Mouse (Mus musculus): Measurements from ENCODE around the gene Cyp17a1. TPM values are rescaled to one million over a fixed set of nuclear protein-coding genes. Genes with fewer than 3 reads are reported as not detected.

Cyp17a1 gene
- polyA plus RNA-seq, 2 experiments from 2014 or later = not detected

GRCm38 (mm10) chr19:46641420-46642085, 31.4 kb downstream of the Cyp17a1 start:
- ATAC-seq = no peak

- ATAC-seq = no peak
These were observed 32.2 kb downstream of the Cyp17a1 start for GRCm38 (mm10) chr19:46640780-46641179.

GRCm38 (mm10) chr19:46639496-46639895, 33.5 kb downstream of the Cyp17a1 start:
- ATAC-seq = no peak

DNA sequence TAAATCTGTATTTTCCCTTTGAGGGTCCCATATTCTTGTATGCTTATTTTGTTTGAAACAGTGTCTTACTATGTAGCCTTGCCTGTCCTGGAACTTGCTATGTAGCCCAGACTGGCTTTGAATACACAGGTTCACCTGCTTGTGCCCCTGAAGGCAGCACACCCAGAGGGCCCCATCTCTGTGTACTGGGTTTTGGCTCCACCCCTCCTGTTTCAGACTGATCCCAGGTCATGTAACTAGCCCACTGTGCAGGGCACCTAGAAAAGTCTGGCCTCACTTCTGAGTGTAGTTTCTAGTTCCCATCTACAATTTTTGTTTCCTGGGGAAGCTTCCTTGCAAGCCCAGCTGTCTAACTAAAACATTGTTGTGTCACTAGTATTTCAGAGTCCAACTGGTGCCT, 33.9 kb downstream of the Cyp17a1 start:
- ATAC-seq = no peak

DNA sequence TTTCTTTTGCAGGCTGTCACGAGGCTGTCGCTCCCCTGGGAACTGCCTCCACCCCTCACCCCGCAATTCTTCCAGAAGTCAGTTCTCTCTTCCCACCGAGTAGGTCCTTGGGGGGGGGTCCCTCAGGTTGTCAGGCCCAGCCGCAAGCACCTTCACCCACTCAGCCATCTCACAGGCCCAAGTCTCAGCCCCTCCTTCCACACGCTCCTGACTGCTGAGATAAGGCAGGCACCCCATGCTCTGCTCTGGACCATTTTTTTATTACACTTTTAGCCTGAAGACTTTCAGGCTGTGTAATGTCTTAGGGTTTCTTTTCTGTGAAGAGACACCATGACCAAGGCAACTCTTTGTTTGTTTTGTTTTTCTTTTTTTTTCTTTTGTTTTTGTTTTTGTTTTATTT, 35.4 kb downstream of the Cyp17a1 start:
- no peak for ATAC-seq

GRCm38 (mm10) chr19:46635766-46636165, 37.2 kb downstream of the Cyp17a1 start:
- ATAC-seq = no peak

- ATAC-seq = no peak
These were observed 41.3 kb downstream of the Cyp17a1 start for GRCm38 (mm10) chr19:46631637-46632036.

DNA sequence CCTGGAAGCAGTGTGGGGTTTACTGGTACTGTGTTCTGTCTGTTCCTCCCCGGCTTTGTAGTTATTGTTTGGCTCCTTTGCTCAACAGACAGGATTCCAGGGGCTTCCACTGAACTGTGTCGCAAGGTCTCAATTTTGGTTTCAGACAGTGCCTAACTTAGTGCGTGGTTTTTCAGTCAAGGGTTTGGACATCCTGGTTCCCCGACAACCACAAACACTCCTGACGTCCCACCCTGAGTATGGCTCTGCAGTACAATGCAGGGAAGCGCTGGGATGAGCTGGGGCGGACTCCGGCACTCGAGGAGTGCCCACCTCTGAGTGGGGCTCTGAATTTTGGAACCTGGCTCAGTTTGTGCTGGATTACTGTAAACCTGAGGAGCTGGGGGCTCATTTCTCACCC, 43.2 kb downstream of the Cyp17a1 start:
- ATAC-seq = no peak

DNA sequence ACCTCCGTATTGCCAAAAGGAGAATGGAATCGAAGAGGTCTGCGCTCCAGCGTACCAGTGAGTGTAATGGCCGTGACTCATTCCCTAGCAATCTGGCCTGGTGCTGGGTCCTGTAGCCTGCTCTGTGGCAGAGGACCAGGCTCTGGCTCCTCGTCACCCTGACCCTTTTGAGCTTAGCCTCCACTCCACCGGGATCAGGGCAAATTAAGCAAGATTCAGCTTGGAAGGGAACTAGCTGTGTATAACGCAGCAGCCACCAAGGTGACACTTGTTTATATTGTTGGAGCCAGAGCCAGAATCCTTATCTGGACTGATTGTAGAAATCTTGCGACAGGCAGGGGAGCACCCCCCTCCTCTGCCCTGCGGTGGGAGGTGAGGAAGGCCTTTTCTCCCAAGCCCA, 44.6 kb downstream of the Cyp17a1 start:
- ATAC-seq = no peak

DNA sequence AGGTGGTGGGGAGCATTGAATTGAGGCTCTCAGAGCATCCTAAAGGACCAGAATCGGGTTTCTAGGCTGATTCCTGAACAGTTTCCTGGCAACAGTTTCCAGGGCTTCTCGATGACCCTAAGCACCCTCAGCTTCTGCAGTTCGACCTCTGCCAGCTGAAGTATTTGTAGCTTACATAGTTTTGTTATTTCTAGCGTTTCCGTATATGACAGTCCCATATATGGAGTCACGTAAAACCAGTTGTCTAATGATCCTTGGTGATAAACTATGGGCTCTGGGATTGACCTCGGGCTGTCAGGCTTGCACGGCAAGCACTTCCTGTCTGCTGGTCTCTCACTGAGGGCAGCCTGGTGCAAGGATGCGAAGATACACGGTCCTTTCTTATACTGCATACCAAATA, 47.5 kb downstream of the Cyp17a1 start:
- ATAC-seq = no peak

DNA sequence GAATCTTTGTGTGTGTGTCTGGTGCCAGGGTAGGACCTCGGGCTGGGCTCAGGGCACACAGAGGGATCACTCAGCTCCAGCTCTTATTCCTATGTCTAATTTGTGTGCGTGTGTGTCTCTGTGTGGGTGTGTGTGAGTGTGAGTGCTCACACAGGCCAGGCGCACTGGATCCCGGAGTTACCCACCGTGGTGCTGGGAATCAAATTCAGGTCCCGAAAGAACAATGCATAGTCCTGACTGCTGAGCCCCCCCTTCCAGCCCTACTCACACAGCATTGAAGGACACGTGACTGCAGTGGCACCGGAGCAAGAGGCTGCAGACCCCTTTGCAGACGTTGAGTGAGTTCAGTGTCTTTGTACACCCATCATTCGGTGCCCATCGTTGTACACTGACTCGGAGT, 48.0 kb downstream of the Cyp17a1 start:
- ATAC-seq = no peak

- no peak for ATAC-seq
These were observed 48.9 kb downstream of the Cyp17a1 start for GRCm38 (mm10) chr19:46623790-46624772.

- ATAC-seq = no peak
These were observed 49.7 kb downstream of the Cyp17a1 start for GRCm38 (mm10) chr19:46623194-46623667.

DNA sequence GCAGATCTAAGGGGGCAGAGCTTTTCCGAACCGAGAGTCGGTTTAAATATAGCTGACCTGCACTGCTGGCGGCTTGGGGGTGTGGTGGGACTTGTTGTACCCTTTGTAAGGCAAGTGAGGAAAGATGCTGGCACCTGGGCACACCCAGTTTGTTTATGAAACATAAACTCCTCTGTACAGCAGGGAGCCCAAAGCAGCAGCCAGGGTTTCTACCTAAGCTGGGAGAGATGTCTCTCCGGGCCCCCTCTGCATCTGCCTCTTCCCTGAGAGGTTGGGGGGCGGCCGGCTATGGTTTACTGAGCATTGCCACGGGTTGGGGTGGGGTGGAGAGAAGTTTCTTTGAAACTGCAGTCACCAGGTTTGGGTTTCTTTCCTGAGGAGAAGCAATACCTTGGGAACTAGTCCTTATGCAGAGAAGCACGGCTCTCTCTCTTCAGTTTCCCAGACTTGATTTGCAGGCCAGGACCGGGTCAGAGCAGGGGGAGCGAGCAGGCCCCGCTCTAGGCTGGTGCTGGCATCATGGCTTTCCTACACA, 50.2 kb downstream of the Cyp17a1 start:
- ATAC-seq = no peak

GRCm38 (mm10) chr19:46621236-46622183, 51.5 kb downstream of the Cyp17a1 start:
- ATAC-seq = no peak

DNA sequence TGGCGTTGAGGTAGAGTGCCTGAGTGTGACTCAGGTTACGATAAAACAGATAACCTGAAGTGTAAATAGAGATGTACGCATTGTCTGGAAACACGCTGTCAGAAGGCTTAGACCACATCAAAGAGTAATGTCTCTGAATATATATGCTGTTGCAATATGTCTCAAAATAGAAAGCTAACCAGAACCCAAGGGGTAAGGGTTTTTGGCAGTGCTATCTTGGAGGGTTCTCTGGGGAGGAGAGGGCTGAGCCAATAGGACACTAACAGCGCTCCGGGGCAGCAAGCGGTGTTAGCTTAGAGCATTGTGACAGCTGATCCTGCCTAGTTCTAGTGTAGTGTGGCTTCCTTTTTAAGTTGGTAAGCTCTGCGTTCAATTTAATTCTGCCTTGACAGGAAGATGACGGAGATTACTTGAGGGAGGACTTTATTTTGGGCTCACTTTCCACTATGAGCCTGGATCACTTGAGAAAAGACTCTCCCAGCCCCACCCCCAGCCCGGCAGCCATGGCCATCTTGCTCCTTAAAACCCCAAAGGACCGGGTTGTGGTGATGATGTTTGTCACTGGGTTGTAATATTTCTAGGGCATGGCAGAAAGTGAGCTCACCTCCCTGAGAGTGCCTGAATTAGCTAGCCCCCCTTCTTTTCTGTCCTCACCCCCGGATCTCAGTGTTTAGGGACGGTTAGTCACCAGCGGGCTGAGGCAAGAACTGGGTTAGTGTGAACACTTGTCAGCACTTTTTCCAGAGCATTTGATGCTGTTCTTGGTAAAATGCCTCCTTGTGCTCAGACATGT, 52.8 kb downstream of the Cyp17a1 start:
- ATAC-seq = peak; percentile 85

- ATAC-seq = no peak
These were observed 53.5 kb downstream of the Cyp17a1 start for GRCm38 (mm10) chr19:46619518-46619917.

GRCm38 (mm10) chr19:46619001-46619400, 54.0 kb downstream of the Cyp17a1 start:
- no peak for ATAC-seq

DNA sequence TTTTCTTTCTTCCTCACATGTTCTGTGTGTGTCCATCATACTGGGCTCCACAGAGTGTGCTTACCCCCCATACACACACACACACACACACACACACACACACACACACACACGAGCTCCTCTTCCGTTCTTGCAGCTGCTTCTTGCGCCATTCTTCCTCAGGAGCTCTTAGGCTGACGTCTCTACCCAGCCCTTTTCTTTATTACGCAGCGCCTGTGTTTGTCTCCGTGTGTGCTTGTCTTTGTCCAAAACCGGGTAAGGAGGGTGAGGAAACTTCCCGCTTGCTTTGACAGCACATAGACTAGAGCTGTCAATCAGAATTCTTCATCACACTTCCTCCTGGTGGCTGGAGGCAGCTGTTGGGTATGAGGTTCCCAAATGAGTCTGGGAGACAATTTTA, 54.6 kb downstream of the Cyp17a1 start:
- no peak for ATAC-seq

DNA sequence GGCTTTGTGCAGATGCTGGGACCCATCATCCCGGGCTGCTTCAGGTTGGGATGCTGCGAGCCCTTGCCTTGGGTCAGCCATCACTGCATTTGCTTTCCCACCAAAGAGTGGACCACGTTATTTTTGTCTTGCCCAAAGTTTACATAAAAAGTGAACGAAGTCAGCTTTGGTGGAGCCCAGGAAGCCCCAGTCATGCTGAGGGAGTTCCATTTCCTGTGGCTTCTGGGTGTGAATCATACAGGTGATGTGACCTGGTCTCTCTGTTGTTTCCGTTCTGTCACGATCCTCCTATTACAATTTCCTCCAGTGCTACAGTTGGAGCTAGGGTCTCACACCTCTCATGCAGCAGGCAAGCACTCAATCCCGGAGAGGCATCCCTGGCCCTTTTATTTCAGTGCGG, 55.6 kb downstream of the Cyp17a1 start:
- peak; percentile 40 for ATAC-seq
